Comparison of ENCODE assay signal across 9 mouse cellular contexts in the genomic region with DNA sequence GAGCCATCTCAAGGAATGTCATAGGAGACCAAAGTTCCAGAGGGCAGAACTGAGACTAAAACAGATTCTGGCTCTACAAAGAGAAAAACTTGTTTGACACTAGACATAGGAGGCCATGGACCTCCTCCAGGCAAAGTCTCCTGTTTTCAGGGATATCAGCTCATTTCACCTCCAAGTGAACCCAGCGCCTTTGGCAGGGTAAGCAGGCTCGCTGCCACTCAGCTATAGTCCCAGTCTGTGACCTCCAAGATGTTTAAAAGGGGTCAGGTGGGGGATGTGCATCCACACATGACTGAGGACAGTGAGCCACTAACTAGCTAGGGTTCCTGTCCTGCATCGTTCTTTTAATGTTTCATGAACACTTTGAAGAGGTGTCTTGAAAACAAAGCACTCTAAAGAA. TPM values are rescaled to one million over a fixed set of nuclear protein-coding genes. Genes with fewer than 3 reads are reported as not detected.
DNase-seq lines count a peak whose midpoint lies in the region; ATAC-seq lines count a peak whose summit lies in the region.
"Had no signal": no experiment of that assay in that cellular context is flagged by ENCODE, and none has a peak within 500 bp of the region (broad histone marks: within the 10 kb centered on the region; RNA-seq: fewer than 3 reads in every experiment).

No protein-coding gene starts in this region.

- no peak overlapping the region for H3K9ac ChIP-seq in hindbrain, embryonic 15.5 days
- H3K9ac ChIP-seq in hindbrain, embryonic 16.5 days (ENCODE audit: low read depth, low read length) = no peak overlapping the region
- H3K9ac ChIP-seq in heart, embryonic 13.5 days = peak overlapping the region; percentile 41
- H3K9ac ChIP-seq in liver, embryonic 13.5 days = no peak overlapping the region

- no peak overlapping the region for H3K27ac ChIP-seq in hindbrain, embryonic 15.5 days (replicated peaks)
- H3K27ac ChIP-seq in hindbrain, embryonic 16.5 days (ENCODE audit: low read depth, low read length) = no peak overlapping the region
- peak overlapping the region; percentile 53 for H3K27ac ChIP-seq in heart, embryonic 13.5 days (replicated peaks)
- H3K27ac ChIP-seq in liver, embryonic 13.5 days = no peak overlapping the region; the same call in 1 of the 2 replicates

- H3K4me2 ChIP-seq in hindbrain, embryonic 15.5 days = peak overlapping the region; percentile 68
- no peak overlapping the region; the same call in 1 of the 2 replicates for H3K4me2 ChIP-seq in hindbrain, embryonic 16.5 days (ENCODE audit: low read length)
- peak overlapping the region; percentile 77 for H3K4me2 ChIP-seq in heart, embryonic 13.5 days
- peak overlapping the region; percentile 15; the same call in 1 of the 2 replicates for H3K4me2 ChIP-seq in liver, embryonic 13.5 days

- no peak overlapping the region for H3K4me3 ChIP-seq in hindbrain, embryonic 15.5 days
- no peak overlapping the region for H3K4me3 ChIP-seq in hindbrain, embryonic 16.5 days (ENCODE audit: low read length)
- H3K4me3 ChIP-seq in heart, embryonic 13.5 days = peak overlapping the region; percentile 97
- no peak overlapping the region for H3K4me3 ChIP-seq in liver, embryonic 13.5 days (replicated peaks)

- WGBS in hindbrain, embryonic 15.5 days = 64% methylated on average over 3 of the region's 3 CpGs
- WGBS in hindbrain, embryonic 16.5 days = 57% methylated on average over 3 of the region's 3 CpGs
- WGBS in heart, embryonic 13.5 days = 27% methylated on average over 3 of the region's 3 CpGs
- 69% methylated on average over 3 of the region's 3 CpGs for WGBS in liver, embryonic 13.5 days (ENCODE audit: insufficient replicate concordance)

- H3K27me3 ChIP-seq in hindbrain, embryonic 15.5 days = no peaks in the 10 kb centered on the region
- no peaks in the 10 kb centered on the region for H3K27me3 ChIP-seq in hindbrain, embryonic 16.5 days (replicated peaks; ENCODE audit: control insufficient read depth, insufficient read depth, low read length)
- H3K27me3 ChIP-seq in heart, embryonic 13.5 days (replicated peaks) = no peaks in the 10 kb centered on the region
- H3K27me3 ChIP-seq in liver, embryonic 13.5 days = no peaks in the 10 kb centered on the region

- no peaks in the 10 kb centered on the region for H3K36me3 ChIP-seq in hindbrain, embryonic 15.5 days
- no peaks in the 10 kb centered on the region for H3K36me3 ChIP-seq in hindbrain, embryonic 16.5 days (ENCODE audit: control insufficient read depth, insufficient read depth, low read length)
- H3K36me3 ChIP-seq in heart, embryonic 13.5 days = no peaks in the 10 kb centered on the region; the same call in 1 of the 2 replicates
- H3K36me3 ChIP-seq in liver, embryonic 13.5 days = 0 out of 2 replicates have a peak, but pooled peaks cover 9% of the 10 kb centered on the region

- peak; percentile 27 for DNase-seq in R1 (ENCODE audit: low read depth, low spot score)
- DNase-seq in liver, embryonic 13.5 days = no peak
- no peak for DNase-seq in left cerebral cortex, postnatal 36 days (ENCODE audit: low spot score in 2 of 2)
- no peak for DNase-seq in right cerebral cortex, postnatal 4 days
- DNase-seq in right cerebral cortex, adult 2 months (ENCODE audit: low spot score in 2 of 2) = no peak

- ATAC-seq in hindbrain, embryonic 15.5 days (ENCODE audit: low FRiP score, low read depth) = no peak
- ATAC-seq in hindbrain, embryonic 16.5 days = no peak
- ATAC-seq in heart, embryonic 13.5 days (ENCODE audit: extremely low read depth, insufficient number of reproducible peaks, low FRiP score, low TSS enrichment) = no peak
- ATAC-seq in liver, embryonic 13.5 days (ENCODE audit: low read depth) = no peak

- H3K9me3 ChIP-seq in hindbrain, embryonic 15.5 days = no peaks in the 10 kb centered on the region
- no peaks in the 10 kb centered on the region for H3K9me3 ChIP-seq in hindbrain, embryonic 16.5 days (ENCODE audit: control insufficient read depth, low read length)
- no peaks in the 10 kb centered on the region for H3K9me3 ChIP-seq in heart, embryonic 13.5 days
- no peaks in the 10 kb centered on the region for H3K9me3 ChIP-seq in liver, embryonic 13.5 days (replicated peaks)
- H3K9me3 ChIP-seq: G1E had no signal

- H3K4me1 ChIP-seq in hindbrain, embryonic 15.5 days (replicated peaks) = peaks cover 41% of the 10 kb centered on the region
- H3K4me1 ChIP-seq in hindbrain, embryonic 16.5 days (ENCODE audit: control insufficient read depth, insufficient read depth, low read depth, low read length) = peaks cover 27% of the 10 kb centered on the region
- peaks cover 58% of the 10 kb centered on the region for H3K4me1 ChIP-seq in heart, embryonic 13.5 days
- peaks cover 49% of the 10 kb centered on the region for H3K4me1 ChIP-seq in liver, embryonic 13.5 days (replicated peaks)

- intact Hi-C loops in left cerebral cortex, postnatal 36 days (cut with DNase I) = no loop called here

RNA-seq across cellular contexts. Expression of gene Rab21, which starts 2.7 kb away (rescaled TPM):
- polyA plus RNA-seq in hindbrain, embryonic 15.5 days (2015; fragmentation: Nextera tagmentation; extraction: Ambion mirVana) = 11.9 and 13.5 TPM in 2 replicates
- polyA plus RNA-seq in hindbrain, embryonic 16.5 days (2015; fragmentation: Nextera tagmentation; extraction: Ambion mirVana) = 7.0 TPM in 2 replicates
- polyA plus RNA-seq in heart, embryonic 13.5 days (2015; fragmentation: Nextera tagmentation; extraction: Ambion mirVana) = 4.6 and 5.0 TPM in 2 replicates
- polyA plus RNA-seq in liver, embryonic 13.5 days (2015; fragmentation: Nextera tagmentation; extraction: Ambion mirVana) = 2.4 and 2.7 TPM in 2 replicates
- 10 to 100 TPM; 51.6 to 53.7 TPM for total RNA-seq in left cerebral cortex, postnatal 36 days (2021)

RNA-seq across cellular contexts. Expression of gene Tmem19, which starts 49.6 kb away (rescaled TPM):
- 30.9 and 33.6 TPM in 2 replicates for polyA plus RNA-seq in hindbrain, embryonic 15.5 days (2015; fragmentation: Nextera tagmentation; extraction: Ambion mirVana)
- 34.0 and 34.1 TPM in 2 replicates for polyA plus RNA-seq in hindbrain, embryonic 16.5 days (2015; fragmentation: Nextera tagmentation; extraction: Ambion mirVana)
- 20.3 and 20.5 TPM in 2 replicates for polyA plus RNA-seq in heart, embryonic 13.5 days (2015; fragmentation: Nextera tagmentation; extraction: Ambion mirVana)
- 10.2 and 13.4 TPM in 2 replicates for polyA plus RNA-seq in liver, embryonic 13.5 days (2015; fragmentation: Nextera tagmentation; extraction: Ambion mirVana)
- total RNA-seq in left cerebral cortex, postnatal 36 days (2021) = 10 to 100 TPM; 43.2 to 50.2 TPM
